Mouse (Mus musculus) skeletal muscle tissue, postnatal 0 days (tissue): Measurements from ENCODE around the gene Krt4. TPM values are rescaled to one million over a fixed set of nuclear protein-coding genes. Genes with fewer than 3 reads are reported as not detected.

ENCODE experiments used
- microRNA-seq, 2 experiments: library from miRNA; unstranded; fragments of <30 nt; microRNA quantifications; one replicate each; pipeline ENCODE4; 2016
- polyA plus RNA-seq: library from polyadenylated mRNA; unstranded; fragments of >200 nt; fragmentation: Nextera tagmentation; extraction: Ambion mirVana; gene quantifications from 2 replicates; pipeline ENCODE4 v1.2.1, GENCODE M21; 2015

Krt4 gene
- 0.51 and 0.82 TPM in 2 replicates for polyA plus RNA-seq

GRCm38 (mm10) chr15:101924635-101925034, at the start of gene Krt4:
TSS of gene Krt4 (minus strand) at chr15:101924735.

GRCm38 (mm10) chr15:101954187-101954586, 29.7 kb upstream of the Krt4 start, which contains the start of gene Krt78:
TSS of gene Krt78 (minus strand) at chr15:101954287.

GRCm38 (mm10) chr15:101940274-101940829, 15.8 kb upstream of the Krt4 start, which contains the start of gene Krt79:
TSS of gene Krt79 (minus strand) at chr15:101940324.

GRCm38 (mm10) chr15:101892820-101893219, 31.7 kb downstream of the Krt4 start, which contains the start of gene Krt76:
TSS of gene Krt76 (minus strand) at chr15:101892920.

GRCm38 (mm10) chr15:101869431-101869830, 55.1 kb downstream of the Krt4 start, which contains the start of gene Krt77:
TSS of gene Krt77 (minus strand) at chr15:101869705.

Small RNA genes within 50 kb of the gene (microRNA-seq; reads per million reads assigned to microRNA genes)
- gene Gm44356: 0 reads per million in 2 experiments

Other genes starting within 250 kb of the Krt4 start
- gene Krt6b, start 244.4 kb downstream of the Krt4 start, polyA plus RNA-seq: not detected in 2 replicates
- not detected in 2 replicates for gene Krt6a, start 230.4 kb downstream of the Krt4 start, polyA plus RNA-seq
- gene Krt5, start 211.8 kb downstream of the Krt4 start, polyA plus RNA-seq: 40.5 TPM in 1 of 2 replicates, not detected in the other
- not detected in 2 replicates for gene Krt71, start 181.6 kb downstream of the Krt4 start, polyA plus RNA-seq
- not detected in 2 replicates for gene Krt72, start 138.3 kb downstream of the Krt4 start, polyA plus RNA-seq
- gene Krt73, start 122.4 kb downstream of the Krt4 start, polyA plus RNA-seq: not detected in 2 replicates
- gene Krt2, start 106.6 kb downstream of the Krt4 start, polyA plus RNA-seq: not detected in 2 replicates
- 0.32 and 192 TPM in 2 replicates for gene Krt1, start 73.9 kb downstream of the Krt4 start, polyA plus RNA-seq
- 0.88 TPM in 1 of 2 replicates, not detected in the other for gene Krt77, start 55.0 kb downstream of the Krt4 start, polyA plus RNA-seq
- gene Krt76, start 31.8 kb downstream of the Krt4 start, polyA plus RNA-seq: not detected in 2 replicates
- 2.4 TPM in 1 of 2 replicates, not detected in the other for gene Krt79, start 15.6 kb upstream of the Krt4 start, polyA plus RNA-seq
- 2.5 TPM in 1 of 2 replicates, not detected in the other for gene Krt78, start 29.6 kb upstream of the Krt4 start, polyA plus RNA-seq
- 9.9 and 10.8 TPM in 2 replicates for gene Krt8, start 79.7 kb upstream of the Krt4 start, polyA plus RNA-seq
- 5.0 and 6.7 TPM in 2 replicates for gene Krt18, start 103.4 kb upstream of the Krt4 start, polyA plus RNA-seq
- gene Eif4b, start 149.0 kb upstream of the Krt4 start, polyA plus RNA-seq: 49.4 and 56.1 TPM in 2 replicates
- 19.1 and 21.2 TPM in 2 replicates for gene Tns2, start 175.7 kb upstream of the Krt4 start, polyA plus RNA-seq
- 11.7 and 13.3 TPM in 2 replicates for gene Spryd3, start 211.5 kb upstream of the Krt4 start, polyA plus RNA-seq
- 60.7 and 79.8 TPM in 2 replicates for gene Igfbp6, start 219.6 kb upstream of the Krt4 start, polyA plus RNA-seq
- 0.14 and 0.22 TPM in 2 replicates for gene Soat2, start 225.8 kb upstream of the Krt4 start, polyA plus RNA-seq